Mouse (Mus musculus) right cerebral cortex, postnatal 36 days (tissue): ENCODE measurements at regions not wholly inside any gene's neighbourhood (a gene's known extent, or its start where the extent isn't known, plus 50 kb on each side); places are given as distances from the start of the nearest gene placed in this dataset.
"Not testable (repeated sequence)": the region's sequence is repeated elsewhere in the genome, so short reads cannot be mapped to it uniquely, and the experiment has no call there.

Experiments
- DNase-seq, 2 experiments: peaks; one replicate each; pipeline ENCODE4 v3.0.0; 2022; ENCODE audit warnings: low spot score in 2 of 2, mixed read lengths in 1 of 2

DNA sequence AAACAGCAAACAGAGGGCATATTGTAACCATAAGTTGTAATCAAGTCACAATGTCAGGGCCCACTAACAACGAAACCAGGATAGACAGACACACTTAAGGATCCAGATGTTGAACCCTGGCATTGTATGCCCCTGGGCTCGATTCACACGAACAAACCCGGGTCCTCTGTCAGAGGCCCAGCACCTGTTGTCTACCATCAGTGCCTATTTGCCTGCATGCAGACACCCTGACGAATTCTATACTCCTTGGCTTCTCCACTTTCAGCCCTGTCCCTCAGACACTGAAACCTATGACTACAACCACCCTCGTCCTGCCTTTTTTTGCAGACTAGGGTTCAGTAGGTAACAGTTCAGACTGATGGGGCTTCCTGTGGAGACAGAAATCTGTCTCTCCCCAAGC is 170.6 kb upstream of the Pkdcc start:
- no peak for DNase-seq

DNA sequence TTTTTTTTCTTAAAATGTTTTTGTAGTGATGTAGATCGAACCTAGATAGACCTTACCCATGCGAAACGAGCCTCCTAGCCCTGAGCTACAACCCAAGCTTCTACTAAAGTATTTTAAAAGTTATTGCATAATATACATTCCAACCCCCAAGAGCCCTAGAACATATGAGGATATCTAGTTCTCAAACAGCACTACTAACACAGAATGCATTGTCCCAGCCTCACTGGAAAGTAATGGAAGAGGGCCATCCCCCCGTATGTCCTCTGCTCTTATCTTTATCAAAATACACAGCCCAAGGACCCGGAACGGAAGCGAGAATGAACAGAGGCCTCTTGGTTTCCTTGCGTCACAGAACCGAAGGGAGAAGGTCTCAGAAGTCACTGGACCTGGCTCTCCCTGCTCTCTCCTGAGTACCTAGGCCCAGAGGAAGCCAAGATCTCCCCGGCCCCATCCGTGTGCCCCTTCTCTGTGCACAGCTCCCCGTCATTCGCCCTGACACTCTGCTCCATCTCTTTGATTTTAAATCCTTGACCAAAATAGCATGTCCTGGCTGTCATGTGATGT is 165.0 kb upstream of the Pkdcc start:
- DNase-seq = no peak

DNA sequence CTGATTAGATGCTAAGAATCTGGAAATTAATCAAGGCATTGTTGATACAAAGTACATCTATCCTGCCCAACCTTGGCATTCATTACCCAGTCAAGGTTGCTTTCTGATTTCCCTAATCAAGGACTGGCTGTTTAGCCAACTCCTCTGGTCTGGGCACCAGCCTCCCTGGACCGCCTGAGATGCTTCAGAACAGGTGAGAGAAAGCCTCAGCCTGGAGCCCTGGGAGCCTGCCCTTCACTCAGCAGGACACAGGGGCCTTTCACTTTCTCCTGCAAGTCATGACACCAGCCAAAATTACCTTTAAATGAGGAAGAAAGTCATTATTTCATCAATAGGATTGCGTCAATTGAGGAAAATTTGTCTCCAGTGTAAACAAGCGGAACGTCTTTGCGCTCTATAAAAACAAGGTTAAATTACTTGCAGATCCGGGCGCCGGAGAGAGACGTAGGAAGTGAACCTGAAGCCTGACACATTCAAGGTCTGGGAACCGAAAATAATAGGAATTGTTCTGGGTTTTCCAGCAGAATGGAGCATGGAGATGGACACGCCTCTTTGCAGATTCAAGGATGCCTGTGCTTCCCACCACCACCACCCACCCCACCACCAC is 164.4 kb upstream of the Pkdcc start:
- no peak for DNase-seq

DNA sequence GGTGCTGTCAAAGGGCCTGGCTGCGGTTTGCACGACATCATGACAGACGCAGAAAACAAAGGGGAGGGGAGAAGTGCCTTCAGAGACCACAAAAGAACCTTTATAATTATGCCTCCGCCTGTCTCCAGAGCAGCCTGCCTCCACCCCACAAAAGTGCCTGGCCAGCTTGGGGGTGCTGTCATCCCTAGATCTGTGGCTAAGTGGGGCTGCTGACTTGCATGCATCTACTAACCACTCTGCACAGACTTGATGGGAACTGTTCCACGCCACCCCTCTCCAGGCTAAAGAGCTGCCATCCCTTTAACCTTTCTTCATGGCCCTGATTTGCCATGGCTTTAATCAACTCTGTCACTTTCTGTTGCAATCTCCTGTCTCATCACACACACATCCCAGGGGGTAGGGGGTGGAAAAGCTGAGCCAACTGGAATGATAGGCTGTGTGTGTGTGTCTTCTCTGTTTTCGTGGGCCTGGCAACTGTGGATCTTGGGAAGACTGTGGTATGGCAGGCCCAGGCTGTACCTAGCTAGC is 162.4 kb upstream of the Pkdcc start:
- DNase-seq = no peak

DNA sequence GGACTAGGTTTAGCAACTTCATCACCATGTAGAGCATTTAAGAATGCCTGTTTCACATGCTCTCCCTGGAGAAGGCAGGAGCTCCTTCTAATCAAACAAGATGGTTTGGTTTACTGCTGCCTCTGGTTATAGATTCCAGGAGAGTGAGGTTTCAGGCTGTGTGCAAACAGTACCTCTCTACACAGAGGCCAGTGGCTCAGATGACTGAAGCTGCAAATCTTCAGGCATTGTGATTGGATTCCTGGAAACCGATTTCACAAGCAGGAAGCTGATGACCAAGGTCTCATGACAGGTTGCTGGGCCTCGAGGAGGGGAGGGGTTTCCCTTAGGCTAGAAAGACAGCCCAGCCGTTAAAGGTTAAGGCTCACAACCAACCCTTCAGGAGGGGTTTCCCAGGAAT is 157.3 kb upstream of the Pkdcc start:
- no peak for DNase-seq

DNA sequence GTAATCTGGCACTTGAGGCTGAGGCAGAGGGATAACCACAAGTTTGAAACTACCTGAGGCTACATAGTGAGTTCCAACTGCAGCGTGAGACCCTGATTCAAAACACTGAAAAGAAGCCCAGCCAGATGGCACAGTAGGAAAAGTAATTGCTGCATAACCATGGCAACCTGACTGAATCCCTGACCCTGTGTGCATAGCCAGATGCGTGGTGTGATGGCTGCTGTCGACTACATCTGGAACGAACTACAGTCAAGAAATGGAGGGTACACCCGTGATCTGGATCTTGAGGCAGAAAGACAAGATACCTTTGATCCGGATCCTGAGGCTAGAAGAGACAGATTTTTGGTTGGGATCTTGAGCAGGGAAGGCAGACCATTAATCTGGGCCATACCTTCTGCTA is 153.2 kb upstream of the Pkdcc start:
- DNase-seq = no peak

DNA sequence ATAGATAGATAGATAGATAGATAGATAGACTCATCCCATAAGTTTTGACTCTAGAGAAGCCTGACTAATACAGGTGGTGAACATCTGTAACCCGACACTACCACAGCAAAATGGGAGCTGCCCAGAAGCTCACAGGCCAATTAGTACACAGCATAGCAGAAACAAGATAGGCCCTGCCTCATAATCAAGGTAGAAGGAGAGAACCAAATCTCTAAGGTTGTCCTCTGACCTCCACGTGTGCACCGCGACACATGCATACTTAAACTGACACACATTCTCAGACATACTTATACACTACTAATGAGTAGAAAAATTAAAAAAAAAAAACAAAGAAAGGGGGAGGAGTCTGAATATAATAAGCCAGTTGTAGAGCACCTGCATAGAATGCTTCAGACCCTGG is 151.2 kb upstream of the Pkdcc start:
- no peak for DNase-seq

DNA sequence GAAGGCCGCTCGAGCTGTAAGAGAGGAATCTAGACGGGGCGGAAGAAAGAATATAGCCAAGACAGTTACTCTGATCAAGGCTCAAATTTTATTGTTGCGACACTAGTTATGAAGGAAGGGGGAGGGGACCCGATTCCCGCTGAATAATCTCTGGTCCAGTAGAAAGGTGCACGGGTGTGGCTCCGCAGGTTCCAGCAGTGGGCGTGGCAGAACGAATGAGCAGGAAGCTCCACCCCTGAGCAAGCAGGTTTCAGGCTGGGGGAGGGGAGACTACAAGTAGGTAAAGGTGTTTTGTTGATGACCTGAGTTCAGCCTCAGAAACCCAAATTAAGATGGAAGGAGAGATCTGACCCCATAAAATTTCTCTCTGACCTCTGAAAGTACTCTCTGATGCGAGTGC is 150.7 kb upstream of the Pkdcc start:
- not testable (repeated sequence) for DNase-seq

DNA sequence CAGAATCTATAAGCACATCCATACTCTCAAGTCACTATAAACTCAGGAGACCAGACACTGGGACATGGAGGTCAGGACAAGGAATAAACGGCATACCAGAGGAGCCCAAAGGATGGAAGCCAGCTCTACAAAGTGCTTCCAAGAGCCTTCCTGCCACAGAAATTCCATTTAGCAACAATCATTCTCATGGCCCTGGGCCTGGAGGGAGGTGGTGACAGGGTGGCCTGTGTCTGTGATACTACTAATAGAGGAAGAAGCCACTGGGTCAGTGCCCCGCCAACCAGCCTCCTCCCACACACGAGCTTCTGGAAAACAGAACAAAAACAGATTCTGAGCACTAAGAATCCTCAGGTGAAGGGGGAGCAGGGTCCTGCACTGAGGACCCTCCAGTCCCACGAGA is 145.8 kb upstream of the Pkdcc start:
- DNase-seq = no peak

DNA sequence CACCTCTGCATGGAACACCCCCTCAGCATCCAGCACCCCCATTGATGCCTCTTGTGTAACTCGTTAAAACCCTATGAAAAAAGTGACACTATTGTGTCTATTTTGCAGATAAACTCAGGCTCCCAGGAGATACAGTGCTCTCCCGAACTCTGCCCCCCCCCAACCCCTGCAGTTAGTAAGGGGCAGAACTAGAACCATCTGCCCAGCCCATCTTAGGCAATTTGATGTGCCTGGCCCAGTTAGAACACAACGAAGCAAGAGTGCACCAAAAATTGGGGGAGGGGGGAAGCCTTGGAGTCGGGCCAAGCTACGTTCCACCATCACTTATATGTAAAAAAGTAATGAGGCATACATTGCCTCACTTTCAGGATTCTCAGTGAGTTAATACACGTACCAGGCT is 143.3 kb upstream of the Pkdcc start:
- DNase-seq = no peak

DNA sequence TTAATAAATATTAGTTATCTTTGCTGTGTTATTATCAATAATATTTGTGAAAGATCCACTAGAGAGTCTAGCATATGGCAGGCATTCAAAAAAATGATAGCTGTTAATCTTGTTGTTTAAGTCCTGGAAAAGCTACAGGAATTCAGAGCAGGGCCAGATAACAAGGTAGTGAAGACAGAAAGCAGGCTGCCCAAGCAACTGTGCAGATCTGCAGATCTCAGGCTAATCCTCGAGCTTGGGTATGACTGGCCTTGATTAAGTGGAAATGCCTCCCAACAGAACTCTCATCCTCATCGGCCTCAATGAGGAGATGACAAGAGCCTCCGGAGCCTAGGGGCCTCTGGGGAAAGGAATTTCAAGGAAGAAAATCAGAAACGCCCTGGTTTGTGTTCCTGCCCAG is 142.9 kb upstream of the Pkdcc start:
- no peak for DNase-seq

DNA sequence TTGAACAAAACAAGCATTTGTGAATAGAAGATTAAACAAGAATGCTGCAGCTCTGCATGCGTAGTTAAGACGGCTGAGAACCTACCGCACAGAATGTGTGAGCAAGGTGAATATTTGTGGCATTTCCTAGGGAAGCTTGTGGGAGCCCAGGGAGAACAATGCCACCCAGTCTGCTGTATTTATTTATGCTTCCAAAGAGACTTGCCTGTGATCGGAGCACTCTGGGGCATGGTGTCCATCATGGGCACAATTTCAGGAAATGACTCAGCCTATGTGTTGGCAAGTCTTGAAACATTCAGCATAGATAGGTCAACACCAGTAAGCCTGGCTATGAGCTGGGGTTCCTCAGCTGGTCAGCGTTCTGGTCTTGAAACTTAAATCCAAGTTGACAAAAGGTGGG is 140.2 kb upstream of the Pkdcc start:
- no peak for DNase-seq

DNA sequence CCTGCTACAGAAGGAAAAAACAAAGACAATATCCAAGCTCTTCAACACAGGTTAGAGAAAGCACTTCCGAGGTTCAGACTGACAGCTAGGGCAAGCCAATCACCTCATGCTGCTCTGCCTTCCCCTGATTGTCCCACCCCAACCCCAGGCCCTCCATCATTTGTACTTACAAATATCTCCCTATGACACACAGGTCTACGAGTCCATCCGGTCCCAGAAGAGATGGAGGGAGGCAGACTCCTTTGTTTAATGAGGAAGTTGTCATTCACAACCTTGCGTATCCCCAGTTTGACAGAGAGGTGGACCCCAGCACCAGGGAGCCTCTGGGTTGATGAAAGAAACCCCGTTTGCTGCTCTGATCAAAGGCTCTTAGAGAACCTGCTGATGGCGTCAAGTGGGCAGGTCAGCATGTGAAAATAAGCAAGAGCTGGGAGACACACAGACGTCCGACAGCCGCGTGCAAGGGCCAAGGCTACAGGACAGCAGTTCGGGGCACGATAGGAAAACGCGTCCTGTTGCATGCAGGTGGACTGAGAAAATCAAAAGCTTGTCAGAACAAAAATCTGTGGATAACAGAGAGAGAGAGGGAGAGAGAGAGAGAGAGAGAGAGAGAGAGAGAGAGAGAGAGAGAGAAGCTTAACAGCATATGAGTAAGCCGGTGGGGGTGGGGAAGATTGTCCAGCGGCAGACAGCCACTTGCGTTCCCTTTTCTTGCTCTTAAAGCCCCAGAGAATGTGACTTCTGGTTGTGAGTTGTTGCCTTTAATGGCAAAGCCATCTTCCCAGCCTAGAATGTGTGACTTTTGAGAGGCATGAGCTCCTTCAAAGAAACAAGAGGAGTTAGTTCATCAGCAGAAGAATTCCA is 137.1 kb upstream of the Pkdcc start:
- no peak for DNase-seq

DNA sequence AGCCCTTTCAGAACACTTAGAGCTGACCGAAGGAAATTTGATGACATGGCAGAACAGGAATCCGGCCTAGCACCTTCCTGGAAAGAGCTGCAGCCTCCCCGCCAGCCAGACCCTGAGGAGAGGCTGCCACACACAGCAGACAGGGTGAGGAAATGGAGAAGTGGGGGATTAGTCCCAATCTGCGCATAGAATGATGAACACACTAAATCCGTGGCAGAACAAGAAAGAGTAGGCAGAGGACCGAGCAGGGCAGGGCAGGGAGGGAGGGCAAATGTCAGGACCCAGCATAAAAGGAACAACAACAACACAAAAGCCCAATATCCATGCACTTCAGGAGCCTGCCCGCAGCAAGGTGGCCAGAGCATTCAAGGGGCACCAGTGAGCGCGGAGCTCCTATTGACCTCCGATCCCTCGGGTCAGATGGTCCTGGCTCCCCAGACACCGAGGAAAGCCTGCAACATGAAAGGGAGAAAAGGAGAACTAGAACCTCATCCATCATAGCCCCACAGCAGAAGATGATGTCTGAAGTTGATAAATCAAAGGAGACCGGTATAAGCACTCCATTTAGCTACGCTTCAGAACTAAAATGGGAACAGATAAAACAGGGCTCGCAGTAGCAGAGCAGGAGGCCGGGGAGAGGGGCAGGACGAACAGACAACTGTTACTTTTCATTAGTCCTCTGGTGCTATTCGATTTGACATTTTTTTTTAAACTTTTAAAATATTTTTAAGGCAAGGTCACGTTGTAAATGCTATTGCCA is 136.3 kb upstream of the Pkdcc start:
- no peak for DNase-seq

DNA sequence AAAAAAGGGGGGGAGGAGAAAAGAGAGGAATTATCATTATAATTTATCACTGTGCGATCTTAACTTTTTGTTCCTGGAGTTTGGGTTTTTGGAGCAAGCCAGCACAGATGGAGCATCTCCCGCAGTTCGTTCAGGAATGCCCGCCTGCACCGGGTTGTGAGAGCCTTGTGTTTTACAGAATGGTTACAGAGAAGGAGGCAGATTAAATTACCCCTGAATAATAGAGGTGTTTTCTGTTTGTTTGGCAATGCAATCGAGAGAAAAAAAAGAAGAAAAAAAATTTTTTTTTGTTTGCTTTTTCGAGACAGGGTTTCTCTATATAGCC is 135.8 kb upstream of the Pkdcc start:
- DNase-seq = no peak

DNA sequence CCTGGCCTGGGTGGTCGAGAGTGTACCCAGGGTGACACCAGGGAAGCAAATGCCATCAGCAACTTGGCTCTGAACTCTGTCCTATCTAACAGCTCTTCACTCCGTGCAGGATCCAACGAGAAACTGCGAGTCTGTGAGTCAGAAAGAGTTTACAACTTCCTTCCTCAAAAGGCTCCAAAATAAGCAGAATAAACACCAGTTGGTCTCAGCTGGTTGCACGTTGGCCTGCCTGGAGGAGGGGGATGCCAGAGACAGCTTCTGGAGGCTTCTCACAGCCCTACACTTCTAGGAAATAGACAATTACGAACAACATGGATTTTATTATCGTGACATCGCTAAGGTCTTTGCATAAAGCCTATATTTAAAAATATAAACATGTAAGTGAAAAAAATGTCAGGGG is 133.4 kb upstream of the Pkdcc start:
- DNase-seq = no peak

DNA sequence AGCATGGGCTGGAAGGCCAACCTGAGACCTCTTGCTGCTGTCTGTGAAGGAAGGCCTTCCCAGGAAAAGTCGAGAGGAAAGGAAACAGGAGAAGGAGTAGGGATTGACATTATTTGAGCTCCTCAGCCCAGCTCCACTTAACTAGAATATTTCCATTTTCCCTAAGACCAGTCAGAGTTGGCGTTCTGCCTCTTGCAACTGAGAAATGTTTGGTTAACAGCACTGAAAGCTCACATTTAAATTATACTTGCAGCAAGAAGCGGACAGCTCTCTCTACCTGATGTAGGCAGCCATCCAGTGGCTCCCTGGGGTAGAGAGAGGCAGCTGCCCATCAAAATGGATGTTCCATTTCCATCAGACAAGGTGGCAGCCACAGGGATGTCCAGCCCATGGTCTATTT is 131.6 kb upstream of the Pkdcc start:
- no peak for DNase-seq

DNA sequence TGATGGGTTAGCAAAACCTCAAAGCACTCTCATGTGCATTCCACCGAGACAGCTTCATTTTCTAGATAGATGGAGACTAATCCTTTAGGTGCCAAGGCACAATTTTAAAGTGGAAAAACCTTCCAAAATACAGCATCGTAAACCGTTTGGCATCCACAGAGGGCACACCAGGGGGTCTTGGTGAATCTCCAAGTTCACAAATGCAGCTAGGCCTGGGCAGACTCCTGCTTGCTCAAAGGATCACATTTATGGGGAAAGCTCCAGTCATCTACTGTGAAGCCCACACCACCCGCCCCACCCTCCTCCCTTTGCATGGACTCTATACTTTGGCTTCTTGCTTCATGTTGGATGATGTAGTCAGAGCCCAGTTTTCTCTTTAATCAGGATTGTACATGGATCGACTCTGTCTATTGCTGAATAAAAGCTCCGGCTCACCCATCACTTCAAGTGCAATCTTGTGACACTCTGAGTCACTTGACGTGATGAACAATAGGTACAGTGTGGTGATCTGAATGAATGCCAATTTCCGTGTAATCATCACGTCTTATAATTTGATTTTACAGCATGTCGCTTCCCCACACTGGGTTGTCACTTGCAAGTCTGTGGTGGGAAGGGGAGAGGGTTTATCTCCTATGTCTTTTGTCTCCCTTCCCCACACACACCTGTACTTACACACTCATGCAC is 129.2 kb upstream of the Pkdcc start:
- DNase-seq = no peak

DNA sequence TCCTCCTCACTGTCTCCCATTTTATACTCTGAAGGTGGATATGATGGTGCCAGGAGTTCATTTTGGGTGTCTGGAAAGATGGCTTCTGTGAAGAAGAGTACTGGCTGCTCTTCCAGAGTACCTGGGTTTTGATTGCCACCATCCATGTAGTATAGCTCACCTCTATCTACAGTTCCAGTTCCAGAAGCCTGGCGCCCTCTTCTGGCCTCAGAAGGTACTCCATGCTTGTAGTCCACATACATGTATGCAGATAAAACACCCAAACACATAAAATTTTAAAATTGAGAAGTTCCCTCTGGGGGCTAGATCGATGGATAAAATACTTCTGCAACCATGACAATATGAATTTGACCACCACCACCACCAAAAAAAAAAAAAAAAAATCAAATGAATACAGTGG is 128.4 kb upstream of the Pkdcc start:
- no peak for DNase-seq

DNA sequence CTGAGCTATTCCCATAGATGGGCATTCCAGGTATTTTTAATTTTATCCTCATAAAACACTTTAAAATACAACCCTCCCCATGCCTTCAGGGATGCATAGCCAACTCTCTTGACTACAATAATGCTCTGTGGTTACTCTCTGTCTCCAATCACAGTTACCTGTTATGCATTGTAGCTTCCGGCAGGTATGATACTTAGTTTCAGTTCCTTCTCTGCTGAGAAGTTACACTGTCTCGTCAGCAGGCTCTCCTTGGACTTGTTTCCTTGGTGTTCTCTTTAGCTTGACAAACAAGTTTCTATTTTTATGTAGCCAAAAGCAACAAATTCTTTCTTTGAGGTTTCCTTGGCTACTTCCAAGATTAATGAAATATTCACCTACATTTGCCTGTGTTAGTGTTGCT is 126.6 kb upstream of the Pkdcc start:
- DNase-seq = no peak

DNA sequence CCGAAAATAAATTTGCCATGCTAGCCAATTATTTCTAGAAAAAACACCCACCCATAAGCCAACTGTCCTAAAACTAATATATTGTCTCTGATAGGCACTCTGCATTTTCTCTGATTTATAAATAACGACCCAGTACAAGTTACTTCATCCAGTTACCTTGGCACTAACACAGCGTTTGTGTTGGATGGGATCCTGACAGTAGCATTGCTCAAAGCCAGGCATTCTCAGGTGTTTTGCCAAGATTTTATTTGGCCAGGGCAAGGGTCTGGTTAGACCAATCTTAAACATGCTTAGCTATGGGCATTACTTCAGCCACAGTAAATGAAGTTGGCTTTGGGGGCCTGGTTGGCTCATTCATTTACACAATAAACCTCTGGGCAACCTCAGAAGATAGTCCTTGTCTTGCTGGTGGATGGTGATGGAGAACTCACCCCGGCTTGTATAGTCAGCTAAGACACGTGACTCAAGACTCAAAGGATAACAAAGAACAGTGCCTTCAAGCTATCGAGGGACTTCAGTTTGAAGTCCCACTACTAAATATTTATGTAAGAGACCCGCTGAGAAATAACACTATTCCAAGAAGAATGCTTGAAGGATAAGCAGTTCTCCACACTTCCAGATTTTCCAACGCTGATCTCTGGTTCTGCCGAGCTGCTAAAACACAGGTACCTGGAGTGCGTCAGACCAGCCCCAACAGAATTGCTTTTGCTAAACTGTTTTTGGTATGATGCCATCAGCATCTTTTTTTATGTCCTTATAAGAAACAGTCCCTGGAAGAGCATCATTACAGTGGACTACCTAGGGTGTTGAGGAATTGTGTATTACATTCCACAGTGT is 125.0 kb upstream of the Pkdcc start:
- DNase-seq = no peak
